Mouse (Mus musculus) heart, embryonic 15.5 days (tissue): ENCODE data around the gene Foxc2. TPM values are rescaled to one million over a fixed set of nuclear protein-coding genes. Genes with fewer than 3 reads are reported as not detected.

Source experiments
- ATAC-seq: fragments of 200-750 bp; cut with Nextera tagmentation; replicated peaks from 2 replicates; pipeline ENCODE4 v1.8.0; 2017; ENCODE audit warnings: low read depth, moderate TSS enrichment; ENCODE audit not compliant: insufficient number of reproducible peaks, insufficient read depth, low FRiP score
- H3K27ac ChIP-seq: fragments of 300-500 bp; sonication (generic); 2 replicates; pipeline ENCODE4 v1.5.1; 2015; ENCODE audit warnings: mild to moderate bottlenecking, inconsistent platforms
- H3K27me3 ChIP-seq: fragments of 300-500 bp; sonication (generic); 2 replicates; pipeline ENCODE4 v1.6.1; 2015; ENCODE audit warnings: inconsistent platforms
- H3K36me3 ChIP-seq: fragments of 300-500 bp; sonication (generic); 2 replicates; pipeline ENCODE4 v1.6.1; 2015; ENCODE audit warnings: mild to moderate bottlenecking, inconsistent platforms
- H3K4me1 ChIP-seq: fragments of 300-500 bp; sonication (generic); replicated peaks from 2 replicates; pipeline ENCODE4 v1.6.1; 2015; ENCODE audit warnings: inconsistent platforms
- H3K4me2 ChIP-seq: fragments of 300-500 bp; sonication (generic); 2 replicates; pipeline ENCODE4 v1.6.1; 2015; ENCODE audit warnings: inconsistent platforms, mild to moderate bottlenecking, moderate library complexity
- H3K4me3 ChIP-seq: fragments of 300-500 bp; sonication (generic); 2 replicates; pipeline ENCODE4 v1.5.1; 2015; ENCODE audit warnings: mild to moderate bottlenecking, inconsistent platforms
- H3K9ac ChIP-seq: fragments of 300-500 bp; sonication (generic); 2 replicates; pipeline ENCODE4 v1.6.1; 2015; ENCODE audit warnings: mild to moderate bottlenecking, inconsistent platforms
- H3K9me3 ChIP-seq: fragments of 300-500 bp; sonication (generic); replicated peaks from 2 replicates; pipeline ENCODE4 v1.6.1; 2016; ENCODE audit warnings: inconsistent platforms
- WGBS: fragments of 180-500 bp; shearing (Covaris S2); methylation state at CpG from one replicate; pipeline ENCODE4 v1.1.7; 2015; ENCODE audit warnings: mixed read lengths; 5-methylcytosine and 5-hydroxymethylcytosine counted together
- polyA plus RNA-seq: library from polyadenylated mRNA; unstranded; fragments of >200 nt; fragmentation: Nextera tagmentation; extraction: Ambion mirVana; gene quantifications from 2 replicates; pipeline ENCODE4 v1.2.1, GENCODE M21; 2015

Gene Foxc2
- polyA plus RNA-seq, 1 experiment from 2014 or later, result 6.4 TPM

DNA sequence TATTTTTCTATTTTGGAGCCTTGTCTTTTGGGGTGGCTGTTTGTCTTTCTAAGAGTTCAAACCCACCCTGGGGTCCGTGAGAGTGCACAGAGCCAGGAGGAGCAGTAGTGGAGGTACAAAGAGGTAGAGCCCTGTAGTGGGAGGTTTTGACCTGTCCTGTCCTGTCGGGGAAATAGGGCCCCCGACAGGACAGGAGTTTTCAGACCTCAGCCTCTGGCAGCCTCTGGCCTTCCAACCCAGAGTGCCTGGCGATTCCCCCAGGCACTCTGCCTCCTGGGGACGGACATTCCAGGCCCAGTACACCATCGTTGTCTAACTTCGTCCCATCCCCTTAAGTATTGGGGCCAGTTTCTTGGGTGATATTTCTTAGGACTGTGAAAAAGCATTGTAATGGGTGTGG, 6.4 kb downstream of the Foxc2 start:
- peaks cover 24% of the 10 kb centered on the region for H3K4me1 ChIP-seq
- H3K4me2 ChIP-seq, result no peak overlapping the region
- no peaks in the 10 kb centered on the region for H3K36me3 ChIP-seq
- no peaks in the 10 kb centered on the region for H3K9me3 ChIP-seq
- no peak for ATAC-seq
- no peak overlapping the region for H3K27ac ChIP-seq
- no peak overlapping the region for H3K9ac ChIP-seq
- H3K27me3 ChIP-seq, result peaks cover 94% of the 10 kb centered on the region
- no peak overlapping the region for H3K4me3 ChIP-seq
- 29% methylated on average over 7 of the region's 7 CpGs for WGBS

DNA sequence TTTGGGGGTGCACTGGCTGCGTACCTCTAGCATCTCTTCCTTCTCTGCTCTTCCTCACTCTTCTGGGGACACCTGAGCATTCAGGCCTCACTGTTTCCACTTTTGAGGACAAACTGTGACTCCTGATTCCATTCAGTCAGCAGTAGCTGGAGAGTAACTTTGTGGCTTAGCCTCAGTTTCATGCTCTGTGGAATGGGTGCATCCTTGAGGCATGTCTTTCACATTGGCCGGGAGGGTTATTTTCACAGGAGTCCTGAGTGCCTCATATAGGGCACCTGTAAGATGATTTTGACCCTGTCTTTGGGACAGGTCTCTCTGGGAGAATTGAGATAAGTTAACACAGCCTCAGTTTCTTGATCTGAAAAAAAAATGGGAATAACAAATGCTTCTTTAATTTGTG, 7.1 kb downstream of the Foxc2 start:
- Histone ChIP-seq H3K9me3 (no peaks in the 10 kb centered on the region), H3K27ac (no peak overlapping the region), H3K4me1 (peaks cover 26% of the 10 kb centered on the region), H3K36me3 (no peaks in the 10 kb centered on the region), H3K4me3 (no peak overlapping the region), H3K9ac (no peak overlapping the region), H3K4me2 (no peak overlapping the region), H3K27me3 (peaks cover 93% of the 10 kb centered on the region)
- 79% methylated on average over 2 of the region's 2 CpGs for WGBS
- ATAC-seq, result no peak

DNA sequence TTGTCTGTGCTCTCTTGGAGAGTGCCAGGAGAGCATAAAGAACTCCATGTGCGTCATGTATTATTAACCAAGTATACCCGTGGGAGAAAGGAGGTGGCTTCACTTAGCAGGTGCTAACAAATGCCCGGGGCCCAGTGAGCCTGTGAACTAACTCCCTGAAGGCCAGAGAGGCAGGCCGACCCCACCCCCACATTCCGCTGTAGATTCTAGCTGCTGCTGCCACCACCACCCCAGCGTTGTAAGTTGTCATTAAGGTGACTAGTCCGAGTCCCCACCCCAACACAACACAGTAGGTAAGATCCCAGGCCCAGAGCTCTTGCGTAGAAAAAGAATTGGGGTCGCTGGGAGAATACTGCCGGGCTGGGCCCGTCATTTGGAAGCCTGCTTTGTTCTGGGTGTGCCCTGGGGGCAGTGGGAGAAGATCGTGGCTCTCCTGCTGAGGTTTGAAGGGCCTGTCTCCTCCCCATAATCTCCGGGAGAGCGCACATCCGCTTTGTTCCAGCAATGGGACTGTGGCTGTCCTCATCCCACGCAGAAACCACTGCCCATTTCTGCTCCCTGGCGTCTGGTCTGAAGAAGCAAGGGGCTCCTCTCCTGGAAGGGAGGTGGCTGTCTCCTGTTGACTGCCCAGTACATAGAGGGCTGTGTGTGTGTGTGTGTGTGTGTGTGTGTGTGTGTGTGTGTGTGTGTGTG, 8.7 kb downstream of the Foxc2 start:
- ATAC-seq, result peak; percentile 8; the same call in 1 of the 2 replicates
- Histone ChIP-seq H3K4me1 (peaks cover 38% of the 10 kb centered on the region), H3K9ac (no peak overlapping the region), H3K27me3 (peaks cover 97% of the 10 kb centered on the region), H3K4me2 (peak overlapping the region; percentile 71), H3K27ac (peak overlapping the region; percentile 78), H3K4me3 (peak overlapping the region; percentile 43), H3K36me3 (no peaks in the 10 kb centered on the region), H3K9me3 (no peaks in the 10 kb centered on the region)
- WGBS, result 5% methylated on average over 17 of the region's 17 CpGs

DNA sequence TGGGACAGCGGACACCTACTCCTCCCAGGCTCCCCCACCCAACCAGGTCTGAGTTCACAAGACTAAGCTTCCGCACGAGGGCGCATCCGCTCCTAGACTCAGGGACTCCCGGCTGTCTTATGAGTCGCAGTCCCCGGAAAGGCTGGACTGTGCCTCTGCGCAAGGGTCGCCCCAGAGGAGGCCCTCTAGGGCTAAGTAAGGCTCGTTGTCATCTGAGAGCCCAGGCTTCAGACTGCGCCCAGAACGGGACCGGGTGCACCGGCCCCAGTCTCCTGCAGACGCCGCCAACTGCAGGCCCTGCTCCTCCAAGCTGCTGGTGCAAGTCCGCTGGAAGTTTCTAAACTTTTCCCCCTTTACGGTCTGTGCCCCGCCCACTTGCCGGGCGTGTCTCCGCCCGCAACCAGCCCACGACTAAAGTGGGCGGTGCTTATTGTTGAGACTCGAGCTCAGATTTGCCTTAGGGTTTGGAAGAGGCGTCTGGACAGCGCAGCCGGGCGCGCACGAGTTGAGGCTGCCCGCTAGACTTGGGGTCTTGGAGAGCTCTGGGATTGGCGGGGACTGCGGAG, 9.4 kb downstream of the Foxc2 start:
- WGBS, result under 1% methylated on average over 36 of the region's 36 CpGs

DNA sequence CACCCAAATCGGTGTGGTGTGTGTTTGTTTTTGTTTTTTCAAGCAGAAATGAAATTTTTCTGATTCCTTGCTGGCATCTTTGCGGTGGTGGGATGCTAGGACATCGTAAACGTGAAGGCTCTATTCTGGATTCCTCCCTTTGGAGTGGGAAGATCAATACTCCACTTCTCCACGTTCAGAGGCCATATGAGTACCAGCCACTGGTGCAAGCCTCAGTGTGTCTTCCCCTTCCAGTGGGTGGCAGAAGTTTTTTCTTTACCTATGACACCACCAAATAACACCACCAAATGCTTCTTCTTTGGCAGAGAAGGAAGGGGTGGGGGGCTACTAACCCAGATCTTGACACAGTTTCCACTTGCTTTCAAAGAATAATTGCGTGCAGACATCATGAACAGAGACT, 10.2 kb downstream of the Foxc2 start:
- H3K27me3 ChIP-seq, result peaks cover 95% of the 10 kb centered on the region
- 18% methylated on average over 6 of the region's 6 CpGs for WGBS
- no peak overlapping the region for H3K27ac ChIP-seq
- H3K4me2 ChIP-seq, result peak overlapping the region; percentile 71
- peaks cover 35% of the 10 kb centered on the region for H3K4me1 ChIP-seq
- no peaks in the 10 kb centered on the region for H3K36me3 ChIP-seq
- peak overlapping the region; percentile 43; the same call in 1 of the 2 replicates for H3K4me3 ChIP-seq
- no peak overlapping the region for H3K9ac ChIP-seq
- ATAC-seq, result no peak
- H3K9me3 ChIP-seq, result no peaks in the 10 kb centered on the region

More for the DNA sequence above, 9.4 kb downstream of the Foxc2 start:
- peak overlapping the region; percentile 43 for H3K4me3 ChIP-seq
- peak; percentile 58 for ATAC-seq
- peak overlapping the region; percentile 71 for H3K4me2 ChIP-seq
- H3K27ac ChIP-seq, result peak overlapping the region; percentile 78
- H3K27me3 ChIP-seq, result peaks cover 97% of the 10 kb centered on the region
- H3K9me3 ChIP-seq, result no peaks in the 10 kb centered on the region
- H3K9ac ChIP-seq, result peak overlapping the region; percentile 11
- H3K4me1 ChIP-seq, result peaks cover 36% of the 10 kb centered on the region
- no peaks in the 10 kb centered on the region for H3K36me3 ChIP-seq

DNA sequence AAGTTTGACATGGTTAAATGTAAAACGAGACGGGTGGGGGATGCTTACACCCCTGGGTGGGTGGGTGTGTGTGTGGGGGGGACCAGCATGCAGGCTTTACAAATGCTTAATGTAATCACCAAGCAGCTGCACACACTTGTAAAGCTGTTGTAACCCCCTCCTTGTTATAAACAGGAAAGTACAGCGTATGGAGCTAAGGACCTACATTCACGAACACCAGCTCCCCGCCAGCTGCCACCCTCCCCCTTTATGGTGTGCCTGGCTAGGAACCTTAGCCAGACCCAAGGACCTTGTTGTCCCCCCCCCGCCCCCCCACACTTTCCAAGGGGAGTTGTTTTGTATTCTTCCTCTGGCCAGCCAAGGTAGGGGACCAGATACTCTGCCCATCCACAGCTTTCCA, 10.7 kb downstream of the Foxc2 start:
- WGBS, result 17% methylated on average over 6 of the region's 6 CpGs
- Histone ChIP-seq H3K27ac (no peak overlapping the region), H3K4me2 (no peak overlapping the region), H3K9ac (no peak overlapping the region), H3K36me3 (no peaks in the 10 kb centered on the region), H3K4me1 (peaks cover 35% of the 10 kb centered on the region), H3K4me3 (no peak overlapping the region; the same call in 1 of the 2 replicates), H3K9me3 (no peaks in the 10 kb centered on the region), H3K27me3 (peaks cover 90% of the 10 kb centered on the region)
- ATAC-seq, result no peak

DNA sequence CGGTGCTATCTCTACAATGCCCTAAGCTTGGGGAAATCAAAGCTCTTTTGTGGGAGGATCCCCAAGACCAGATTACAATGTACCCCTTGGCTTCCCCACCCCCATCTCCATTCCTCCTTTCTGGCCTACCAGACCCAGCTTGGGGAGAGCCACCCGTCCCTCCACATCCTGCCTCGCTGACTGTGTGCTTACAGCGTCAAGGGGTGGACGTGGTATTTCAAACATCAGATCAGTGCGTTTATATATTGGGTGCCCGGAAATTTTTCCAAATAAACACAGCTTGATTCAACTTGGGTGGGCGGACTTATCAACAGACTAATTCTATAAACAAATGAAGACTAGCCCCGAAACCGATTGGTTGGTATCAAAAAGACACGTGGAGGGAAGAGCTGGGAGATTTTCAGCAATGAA, 11.3 kb downstream of the Foxc2 start:
- no peaks in the 10 kb centered on the region for H3K9me3 ChIP-seq
- peaks cover 89% of the 10 kb centered on the region for H3K27me3 ChIP-seq
- H3K27ac ChIP-seq, result no peak overlapping the region
- 19% methylated on average over 11 of the region's 11 CpGs for WGBS
- ATAC-seq, result no peak
- no peak overlapping the region; the same call in 1 of the 2 replicates for H3K4me2 ChIP-seq
- no peak overlapping the region for H3K9ac ChIP-seq
- H3K4me1 ChIP-seq, result peaks cover 35% of the 10 kb centered on the region
- no peaks in the 10 kb centered on the region for H3K36me3 ChIP-seq
- no peak overlapping the region for H3K4me3 ChIP-seq

DNA sequence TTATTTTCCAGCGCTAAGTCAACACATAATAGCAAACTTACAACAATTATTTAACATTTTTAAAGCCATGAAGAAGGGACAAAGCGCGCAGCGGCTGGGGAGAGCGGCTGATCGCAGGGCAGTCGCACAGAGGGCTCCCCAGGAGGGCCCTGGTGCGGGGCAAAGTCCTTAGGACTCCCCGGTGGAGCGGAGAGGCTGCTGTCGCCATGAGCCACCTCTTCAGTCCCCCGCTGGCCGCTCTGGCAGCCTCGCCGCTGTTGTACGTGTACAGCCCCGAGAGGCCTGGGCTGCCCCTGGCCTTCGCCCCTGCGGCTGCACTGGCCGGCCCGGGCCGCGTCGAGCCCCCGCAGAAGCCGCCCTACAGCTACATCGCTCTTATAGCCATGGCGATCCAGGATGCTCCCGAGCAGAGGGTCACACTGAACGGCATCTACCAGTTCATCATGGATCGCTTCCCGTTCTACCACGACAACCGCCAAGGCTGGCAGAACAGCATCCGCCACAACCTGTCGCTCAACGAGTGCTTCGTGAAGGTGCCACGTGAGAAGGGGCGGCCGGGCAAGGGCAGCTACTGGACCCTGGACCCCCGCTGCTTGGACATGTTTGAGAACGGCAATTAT, 11.9 kb downstream of the Foxc2 start, which contains the start of gene Foxl1:
Gene Foxl1 (plus strand): TSS at position 185 of the 620 bp plus-strand sequence.
- Histone ChIP-seq H3K9me3 (no peaks in the 10 kb centered on the region), H3K4me1 (peaks cover 35% of the 10 kb centered on the region), H3K27ac (no peak within 1 kb of the TSS), H3K27me3 (peaks cover 84% of the 10 kb centered on the region), H3K4me3 (peak within 1 kb of the TSS; percentile 41), H3K4me2 (peak within 1 kb of the TSS; percentile 61), H3K36me3 (no peaks in the 10 kb centered on the region), H3K9ac (peak within 1 kb of the TSS; percentile 28)
- 9% methylated on average over 43 of the region's 43 CpGs for WGBS
- ATAC-seq, result no peak

DNA sequence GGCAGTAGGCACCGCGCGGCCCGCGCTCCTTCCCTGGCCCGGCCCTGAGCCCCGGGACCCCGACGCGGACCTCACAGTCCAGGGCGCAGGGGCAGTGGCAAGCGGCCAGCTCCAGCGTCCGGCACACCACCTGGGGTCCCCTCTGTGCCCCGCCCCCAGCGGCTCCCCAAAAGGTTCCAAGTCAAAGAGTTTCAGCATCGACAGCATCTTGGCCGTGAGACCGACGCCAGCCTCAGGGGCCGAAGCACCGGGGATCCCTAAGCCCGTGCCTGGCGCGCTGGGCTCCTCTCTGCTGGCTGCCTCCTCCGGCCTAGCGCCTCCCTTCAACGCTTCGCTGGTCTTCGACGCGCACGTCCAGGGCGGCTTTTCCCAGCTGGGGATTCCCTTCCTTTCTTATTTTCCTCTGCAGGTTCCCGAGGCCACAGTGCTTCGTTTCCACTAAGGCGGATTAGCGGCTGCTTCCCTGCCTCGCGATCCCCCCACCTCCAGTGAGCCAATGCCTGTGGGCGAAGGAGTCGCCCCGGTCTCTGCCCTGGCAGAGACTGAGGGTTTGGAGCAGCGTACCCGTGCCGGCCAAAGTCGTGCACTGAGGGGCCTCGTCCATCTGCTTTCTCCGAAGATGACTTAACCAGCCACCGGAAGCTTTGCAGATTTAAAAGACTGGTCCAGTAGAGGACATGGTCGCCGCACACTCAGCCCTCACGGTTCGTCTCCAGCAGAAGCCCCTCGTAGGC, 12.7 kb downstream of the Foxc2 start:
- Histone ChIP-seq H3K27ac (no peak overlapping the region), H3K27me3 (peaks cover 79% of the 10 kb centered on the region), H3K36me3 (no peaks in the 10 kb centered on the region), H3K4me2 (peak overlapping the region; percentile 61), H3K4me1 (peaks cover 35% of the 10 kb centered on the region), H3K4me3 (peak overlapping the region; percentile 41), H3K9ac (peak overlapping the region; percentile 28; the same call in 1 of the 2 replicates), H3K9me3 (no peaks in the 10 kb centered on the region)
- ATAC-seq, result no peak
- 9% methylated on average over 54 of the region's 55 CpGs for WGBS

DNA sequence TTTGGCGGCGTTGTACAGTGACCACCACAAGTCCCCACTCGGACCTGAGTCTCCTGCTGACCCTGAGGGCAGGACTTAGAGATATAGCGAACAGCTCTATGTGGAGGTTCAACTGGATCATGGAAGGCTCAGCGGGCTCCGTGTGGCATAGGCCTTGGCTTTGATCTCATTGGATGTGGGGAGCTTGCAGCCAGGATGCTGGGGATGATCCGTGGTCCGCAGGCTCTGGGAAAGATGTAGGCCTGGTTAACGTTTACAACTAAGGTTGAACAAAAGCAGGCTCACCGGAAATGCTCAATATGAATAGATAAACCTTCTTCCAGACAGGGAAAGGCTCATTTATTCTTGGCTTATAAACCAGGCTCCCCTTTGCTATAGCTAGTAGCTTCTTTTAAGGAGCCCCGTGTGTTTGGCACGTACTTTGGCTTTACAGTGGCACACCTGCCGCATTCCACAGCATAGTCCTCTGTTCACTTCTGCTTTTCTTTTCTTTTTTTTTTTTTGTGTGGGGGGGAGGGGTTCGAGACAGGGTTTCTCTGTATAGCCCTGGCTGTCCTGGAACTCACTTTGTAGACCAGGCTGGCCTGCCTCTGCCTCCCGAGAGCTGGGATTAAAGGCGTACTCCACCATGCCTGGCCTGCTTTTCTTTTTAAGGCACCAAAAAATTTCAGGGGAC, 13.4 kb downstream of the Foxc2 start:
- Histone ChIP-seq H3K4me1 (peaks cover 33% of the 10 kb centered on the region), H3K4me3 (peak overlapping the region; percentile 41; the same call in 1 of the 2 replicates), H3K36me3 (no peaks in the 10 kb centered on the region), H3K27ac (no peak overlapping the region), H3K4me2 (peak overlapping the region; percentile 61; the same call in 1 of the 2 replicates), H3K9me3 (no peaks in the 10 kb centered on the region), H3K27me3 (peaks cover 73% of the 10 kb centered on the region), H3K9ac (no peak overlapping the region)
- ATAC-seq, result no peak
- WGBS, result 42% methylated on average over 16 of the region's 16 CpGs
